In the genomic region with DNA sequence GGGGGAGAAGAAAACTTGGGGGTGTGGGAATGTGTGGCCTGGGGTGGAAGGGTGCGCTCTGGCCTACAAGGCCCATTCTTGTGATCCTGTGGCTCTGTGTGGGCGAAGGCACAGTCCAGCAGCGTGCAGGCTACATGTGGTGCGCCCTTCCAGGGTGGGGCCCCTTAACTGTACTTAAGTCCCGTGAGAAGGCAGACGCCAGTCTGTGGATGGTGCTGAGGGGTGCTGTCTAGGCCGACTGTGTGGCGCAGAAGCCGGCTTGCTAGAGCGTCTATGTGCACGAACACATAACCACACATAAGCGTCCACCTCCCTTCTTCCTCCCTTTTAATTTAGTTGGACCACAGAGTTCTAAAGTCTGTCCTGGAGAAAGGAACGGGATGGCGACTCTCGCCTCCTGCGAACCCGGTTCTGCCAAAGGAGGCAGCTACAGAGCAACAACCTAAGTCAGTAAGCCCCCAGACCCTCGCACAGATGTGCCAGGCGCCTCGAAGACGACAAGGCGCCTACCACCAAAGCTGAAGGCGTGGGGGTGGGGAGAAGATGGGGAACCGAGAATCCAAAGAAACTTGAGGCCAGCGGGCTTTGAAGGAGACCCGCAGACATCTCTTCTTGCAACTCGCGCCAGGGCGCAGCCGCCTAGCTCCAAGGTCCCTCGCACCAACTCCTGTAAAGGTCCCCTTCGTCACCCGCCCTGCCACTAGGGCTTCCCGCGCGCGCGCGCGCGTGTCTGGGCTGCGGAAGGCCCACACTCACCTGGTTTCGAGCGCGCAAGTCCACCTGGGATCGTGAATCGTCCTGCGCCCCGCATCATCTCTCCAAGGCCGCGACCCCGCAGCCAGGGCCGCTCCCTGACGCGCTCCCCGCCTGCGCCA, we compare ENCODE assay signal across 10 mouse cellular contexts. TPM values are rescaled to one million over a fixed set of nuclear protein-coding genes. Genes with fewer than 3 reads are reported as not detected.
DNase-seq lines count a peak whose midpoint lies in the region; ATAC-seq and TF ChIP-seq lines count a peak whose summit lies in the region.
"Had no signal": no experiment of that assay in that cellular context is flagged by ENCODE, and none has a peak within 500 bp of the region (broad histone marks: within the 10 kb centered on the region; RNA-seq: fewer than 3 reads in every experiment).

No protein-coding gene starts in this region.

- H3K27ac ChIP-seq in heart, embryonic 12.5 days (ENCODE audit: poor library complexity, severe bottlenecking), result no peak overlapping the region
- H3K27ac ChIP-seq in brown adipose tissue, adult 24 weeks (replicated peaks; ENCODE audit: low read depth, low read length), result no peak overlapping the region
- H3K27ac ChIP-seq in hindbrain, postnatal 0 days, result no peak overlapping the region
- no peak overlapping the region for H3K27ac ChIP-seq in midbrain, embryonic 15.5 days

- peak overlapping the region; percentile 62 for H3K4me3 ChIP-seq in heart, embryonic 12.5 days
- H3K4me3 ChIP-seq in brown adipose tissue, adult 24 weeks (ENCODE audit: insufficient read depth, low read depth, low read length), result peak overlapping the region; percentile 73
- peak overlapping the region; percentile 37 for H3K4me3 ChIP-seq in hindbrain, postnatal 0 days (ENCODE audit: low read length)
- H3K4me3 ChIP-seq in midbrain, embryonic 15.5 days, result peak overlapping the region; percentile 32

- no peak for DNase-seq in heart, adult 9 months (ENCODE audit: low spot score in 2 of 2)
- no peak for DNase-seq in hindbrain, postnatal 0 days (ENCODE audit: low spot score)
- no peak for DNase-seq in cerebellum, adult 11 months
- no peak for DNase-seq in natural killer cell, adult 2 months (ENCODE audit: low spot score in 2 of 2)
- no peak for DNase-seq in layer of hippocampus, postnatal 36 days

- peaks cover 25% of the 10 kb centered on the region for H3K4me1 ChIP-seq in heart, embryonic 12.5 days (replicated peaks)
- H3K4me1 ChIP-seq in brown adipose tissue, adult 24 weeks (ENCODE audit: control insufficient read depth, insufficient read depth, insufficient read length, low read length), result no peaks in the 10 kb centered on the region
- no peaks in the 10 kb centered on the region for H3K4me1 ChIP-seq in hindbrain, postnatal 0 days (ENCODE audit: insufficient read depth, low read length)
- peaks cover 26% of the 10 kb centered on the region for H3K4me1 ChIP-seq in midbrain, embryonic 15.5 days

- no peak for TF ChIP-seq CTCF in hindbrain, postnatal 0 days (IDR thresholded peaks at IDR 0.05; ENCODE audit: low read depth)

- peak overlapping the region; percentile 96 for H3K4me2 ChIP-seq in heart, embryonic 12.5 days
- H3K4me2 ChIP-seq in hindbrain, postnatal 0 days (ENCODE audit: low read depth, low read length), result peak overlapping the region; percentile 60
- H3K4me2 ChIP-seq in midbrain, embryonic 15.5 days, result peak overlapping the region; percentile 59

- H3K36me3 ChIP-seq in heart, embryonic 12.5 days, result no peaks in the 10 kb centered on the region
- no peaks in the 10 kb centered on the region for H3K36me3 ChIP-seq in hindbrain, postnatal 0 days (ENCODE audit: insufficient read depth, low read length)
- H3K36me3 ChIP-seq in midbrain, embryonic 15.5 days (replicated peaks), result no peaks in the 10 kb centered on the region

- H3K9me3 ChIP-seq in heart, embryonic 12.5 days (replicated peaks), result no peaks in the 10 kb centered on the region
- no peaks in the 10 kb centered on the region for H3K9me3 ChIP-seq in hindbrain, postnatal 0 days (ENCODE audit: low read length)
- H3K9me3 ChIP-seq in midbrain, embryonic 15.5 days, result no peaks in the 10 kb centered on the region

- ATAC-seq in heart, embryonic 12.5 days (ENCODE audit: insufficient number of reproducible peaks, low FRiP score), result no peak
- ATAC-seq in hindbrain, postnatal 0 days, result no peak
- no peak for ATAC-seq in midbrain, embryonic 15.5 days (replicated peaks)

- 2% methylated on average over 57 of the region's 57 CpGs for WGBS in heart, embryonic 12.5 days
- WGBS in hindbrain, postnatal 0 days, result 1% methylated on average over 57 of the region's 57 CpGs
- WGBS in midbrain, embryonic 15.5 days, result under 1% methylated on average over 57 of the region's 57 CpGs

- 0 out of 2 replicates have a peak overlapping the region, but pooled peaks have one; percentile 8 for H3K9ac ChIP-seq in heart, embryonic 12.5 days
- no peak overlapping the region for H3K9ac ChIP-seq in hindbrain, postnatal 0 days (replicated peaks; ENCODE audit: low read length)
- H3K9ac ChIP-seq in midbrain, embryonic 15.5 days, result no peak overlapping the region

- H3K27me3 ChIP-seq in heart, embryonic 12.5 days (replicated peaks), result peaks cover 98% of the 10 kb centered on the region
- peaks cover 98% of the 10 kb centered on the region for H3K27me3 ChIP-seq in hindbrain, postnatal 0 days (ENCODE audit: insufficient read depth, low read length)
- H3K27me3 ChIP-seq in midbrain, embryonic 15.5 days (replicated peaks), result peaks cover 98% of the 10 kb centered on the region

RNA-seq across cellular contexts. Expression of a gene that starts 1.7 kb away (rescaled TPM):
- polyA plus RNA-seq in heart, embryonic 12.5 days (2016; fragmentation: Nextera tagmentation; extraction: Ambion mirVana), result 0.68 and 3.7 TPM in 2 replicates
- not detected in 2 replicates for polyA plus RNA-seq in brown adipose tissue, adult 24 weeks (2012; ENCODE audit: insufficient read depth, insufficient read length, missing spikeins)
- 1.8 and 1.9 TPM in 2 replicates for total RNA-seq in hindbrain, postnatal 0 days (2014; rRNA removed)
- 1.2 and 1.4 TPM in 2 replicates for polyA plus RNA-seq in hindbrain, postnatal 0 days (2015; fragmentation: Nextera tagmentation; extraction: Ambion mirVana)
- polyA plus RNA-seq in midbrain, embryonic 15.5 days (2015; fragmentation: Nextera tagmentation; extraction: Ambion mirVana), result 1.0 and 1.6 TPM in 2 replicates
- total RNA-seq in layer of hippocampus, postnatal 36 days (2021), result under 1 TPM; 0.50 to 0.66 TPM
- total RNA-seq: CH12.LX had no signal

RNA-seq across cellular contexts. Expression of a gene that starts 25.7 kb away (rescaled TPM):
- polyA plus RNA-seq in heart, embryonic 12.5 days (2016; fragmentation: Nextera tagmentation; extraction: Ambion mirVana), result 45.2 and 45.8 TPM in 2 replicates
- polyA plus RNA-seq in brown adipose tissue, adult 24 weeks (2012; ENCODE audit: insufficient read depth, insufficient read length, missing spikeins), result 25.1 and 32.1 TPM in 2 replicates
- total RNA-seq in hindbrain, postnatal 0 days (2014; rRNA removed), result 39.9 and 45.6 TPM in 2 replicates
- polyA plus RNA-seq in hindbrain, postnatal 0 days (2015; fragmentation: Nextera tagmentation; extraction: Ambion mirVana), result 44.4 and 47.0 TPM in 2 replicates
- 51.1 and 52.3 TPM in 2 replicates for polyA plus RNA-seq in midbrain, embryonic 15.5 days (2015; fragmentation: Nextera tagmentation; extraction: Ambion mirVana)
- total RNA-seq in layer of hippocampus, postnatal 36 days (2021), result 10 to 100 TPM; 31.8 to 36.9 TPM

RNA-seq across cellular contexts. Expression of a gene that starts 33.5 kb away (rescaled TPM):
- 20.7 and 20.8 TPM in 2 replicates for polyA plus RNA-seq in heart, embryonic 12.5 days (2016; fragmentation: Nextera tagmentation; extraction: Ambion mirVana)
- 0.36 TPM in 1 of 2 replicates, not detected in the other for polyA plus RNA-seq in brown adipose tissue, adult 24 weeks (2012; ENCODE audit: insufficient read depth, insufficient read length, missing spikeins)
- total RNA-seq in hindbrain, postnatal 0 days (2014; rRNA removed), result 3.7 and 10.6 TPM in 2 replicates
- polyA plus RNA-seq in hindbrain, postnatal 0 days (2015; fragmentation: Nextera tagmentation; extraction: Ambion mirVana), result 2.8 and 3.6 TPM in 2 replicates
- 4.2 and 5.2 TPM in 2 replicates for polyA plus RNA-seq in midbrain, embryonic 15.5 days (2015; fragmentation: Nextera tagmentation; extraction: Ambion mirVana)
- 1 to 10 TPM in 1 of 2 experiments, under 1 TPM in 1; 0.20 to 1.1 TPM for total RNA-seq in layer of hippocampus, postnatal 36 days (2021)
- total RNA-seq: CH12.LX had no signal

RNA-seq across cellular contexts. Expression of a gene that starts 45.3 kb away (rescaled TPM):
- 0.78 and 1.2 TPM in 2 replicates for polyA plus RNA-seq in heart, embryonic 12.5 days (2016; fragmentation: Nextera tagmentation; extraction: Ambion mirVana)
- polyA plus RNA-seq in brown adipose tissue, adult 24 weeks (2012; ENCODE audit: insufficient read depth, insufficient read length, missing spikeins), result not detected in 2 replicates
- total RNA-seq in hindbrain, postnatal 0 days (2014; rRNA removed), result 0.40 and 0.58 TPM in 2 replicates
- 0.21 TPM in 1 of 2 replicates, not detected in the other for polyA plus RNA-seq in hindbrain, postnatal 0 days (2015; fragmentation: Nextera tagmentation; extraction: Ambion mirVana)
- 0.12 and 0.18 TPM in 2 replicates for polyA plus RNA-seq in midbrain, embryonic 15.5 days (2015; fragmentation: Nextera tagmentation; extraction: Ambion mirVana)
- total RNA-seq in layer of hippocampus, postnatal 36 days (2021), result not detected
- polyA plus RNA-seq: spleen, adult 2 months had no signal
